Mouse (Mus musculus): ENCODE data around the gene 9930111J21Rik2. TPM values are rescaled to one million over a fixed set of nuclear protein-coding genes. Genes with fewer than 3 reads are reported as not detected.
"Not testable (repeated sequence)": the region's sequence is repeated elsewhere in the genome, so short reads cannot be mapped to it uniquely, and the experiment has no call there.

Gene 9930111J21Rik2
- total RNA-seq (2021), result 1 to 10 TPM in 1 of 2 experiments, under 1 TPM in 1; 0.87 to 1.9 TPM
- long read RNA-seq, experiment 1, result 0 reads
- long read RNA-seq, experiment 2, result 0 reads

GRCm38 (mm10) chr11:49051093-49051891 lies at the start of gene 9930111J21Rik2:
9930111J21Rik2 (minus strand) TSS chr11:49051242.
- not testable (repeated sequence) for DNase-seq

GRCm38 (mm10) chr11:49100409-49100808 lies 49.4 kb upstream of the 9930111J21Rik2 start:
- no peak for DNase-seq

- DNase-seq, result no peak
Measured at GRCm38 (mm10) chr11:49095367-49095766, 44.3 kb upstream of the 9930111J21Rik2 start.

GRCm38 (mm10) chr11:49093861-49094660 lies 43.0 kb upstream of the 9930111J21Rik2 start:
- no peak for DNase-seq

GRCm38 (mm10) chr11:49092786-49093185 lies 41.7 kb upstream of the 9930111J21Rik2 start:
- no peak for DNase-seq

- DNase-seq, result no peak
Measured at GRCm38 (mm10) chr11:49092053-49092586, 41.1 kb upstream of the 9930111J21Rik2 start.

- DNase-seq, result no peak
Measured at GRCm38 (mm10) chr11:49091171-49091570, 40.1 kb upstream of the 9930111J21Rik2 start.

- no peak for DNase-seq
Measured at GRCm38 (mm10) chr11:49090551-49090950, 39.5 kb upstream of the 9930111J21Rik2 start.

- no peak for DNase-seq
Measured at GRCm38 (mm10) chr11:49089735-49090507, 38.9 kb upstream of the 9930111J21Rik2 start.

- DNase-seq, result no peak
Measured at GRCm38 (mm10) chr11:49088990-49089652, 38.1 kb upstream of the 9930111J21Rik2 start.

- DNase-seq, result peak; percentile 18
Measured at GRCm38 (mm10) chr11:49087830-49088616, 37.0 kb upstream of the 9930111J21Rik2 start.

GRCm38 (mm10) chr11:49086858-49087361 lies 35.9 kb upstream of the 9930111J21Rik2 start:
- no peak for DNase-seq

GRCm38 (mm10) chr11:49084875-49085274 lies 33.8 kb upstream of the 9930111J21Rik2 start:
- DNase-seq, result no peak

GRCm38 (mm10) chr11:49084385-49084784 lies 33.3 kb upstream of the 9930111J21Rik2 start:
- no peak for DNase-seq

- no peak for DNase-seq
Measured at GRCm38 (mm10) chr11:49083808-49084207, 32.8 kb upstream of the 9930111J21Rik2 start.

- no peak for DNase-seq
Measured at GRCm38 (mm10) chr11:49083146-49083545, 32.1 kb upstream of the 9930111J21Rik2 start.

GRCm38 (mm10) chr11:49081886-49082285 lies 30.8 kb upstream of the 9930111J21Rik2 start:
- no peak for DNase-seq

GRCm38 (mm10) chr11:49081356-49081755 lies 30.3 kb upstream of the 9930111J21Rik2 start:
- DNase-seq, result no peak

GRCm38 (mm10) chr11:49080636-49081035 lies 29.6 kb upstream of the 9930111J21Rik2 start:
- DNase-seq, result no peak

GRCm38 (mm10) chr11:49078719-49079118 lies 27.7 kb upstream of the 9930111J21Rik2 start:
- DNase-seq, result no peak
